Mouse (Mus musculus) CH12.LX (cell line): ENCODE data around the gene Gfy. TPM values are rescaled to one million over a fixed set of nuclear protein-coding genes. Genes with fewer than 3 reads are reported as not detected.

Source experiments
- DNase-seq: peaks from one replicate; pipeline ENCODE4 v3.0.0-alpha.2; 2013; ENCODE audit errors: extremely low read depth
- H3K27ac ChIP-seq: 2 replicates; pipeline ENCODE4 v1.5.1; 2012; ENCODE audit warnings: low read depth, mild to moderate bottlenecking, control low read depth, moderate library complexity; ENCODE audit not compliant: insufficient read depth
- H3K27me3 ChIP-seq: replicated peaks from 2 replicates; pipeline ENCODE3; 2012; ENCODE audit warnings: inconsistent platforms
- H3K36me3 ChIP-seq, 2 experiments: replicated peaks in 1 of 2; 2 replicates each; pipeline versions ENCODE3 to v1.6.1; 2012; ENCODE audit warnings: inconsistent platforms in 1 of 2, low read length in 1 of 2, mild to moderate bottlenecking in 1 of 2, mixed read lengths in 1 of 2, moderate library complexity in 1 of 2; ENCODE audit not compliant: control insufficient read depth in 1 of 2, insufficient read depth in 1 of 2
- H3K4me1 ChIP-seq, 2 experiments: 2 replicates each; pipeline ENCODE4 v1.6.1; 2012; ENCODE audit warnings: inconsistent platforms in 1 of 2, moderate library complexity in 1 of 2; ENCODE audit not compliant: insufficient read depth in 2 of 2, control insufficient read depth in 1 of 2
- H3K4me2 ChIP-seq: 2 replicates; pipeline ENCODE4 v1.6.1; 2012; ENCODE audit warnings: low read depth, mild to moderate bottlenecking, control low read depth; ENCODE audit not compliant: poor library complexity, insufficient read depth, severe bottlenecking
- H3K4me3 ChIP-seq, 3 experiments: fragments of 150-350 bp in 1 of 3; sonication (generic) in 1 of 3; replicated peaks in 1 of 3; 2 replicates each; pipeline versions ENCODE3 to v1.5.1; 2011 to 2012; ENCODE audit warnings: low read depth in 2 of 3, low read length in 2 of 3, mild to moderate bottlenecking in 2 of 3, moderate library complexity in 2 of 3, control low read depth in 1 of 3, improper control_type of control experiment in 1 of 3, inconsistent platforms in 1 of 3, mixed read lengths in 1 of 3; ENCODE audit not compliant: poor library complexity in 1 of 3
- H3K79me2 ChIP-seq: replicated peaks from 2 replicates; pipeline ENCODE4 v1.6.1; 2012; ENCODE audit warnings: mild to moderate bottlenecking, moderate library complexity; ENCODE audit not compliant: control insufficient read depth, poor library complexity, insufficient read depth, severe bottlenecking; ENCODE audit errors: extremely low read depth
- H3K9ac ChIP-seq: 2 replicates; pipeline ENCODE4 v1.6.1; 2012; ENCODE audit warnings: low read depth, mild to moderate bottlenecking, control low read depth, moderate library complexity; ENCODE audit not compliant: insufficient read depth
- H3K9me3 ChIP-seq: replicated peaks from 2 replicates; pipeline ENCODE3; 2012; ENCODE audit warnings: low read length, inconsistent platforms, mixed read lengths
- BHLHE40 ChIP-seq: IDR thresholded peaks from 2 replicates; pipeline ENCODE4 v1.6.1; 2011; ENCODE audit warnings: mild to moderate bottlenecking, low read depth, low read length, improper control_type of control experiment
- CHD1 ChIP-seq: IDR thresholded peaks from 2 replicates; pipeline ENCODE4 v1.6.1; 2012; ENCODE audit warnings: low read depth, low read length, improper control_type of control experiment, inconsistent platforms
- CHD2 ChIP-seq: IDR thresholded peaks from 2 replicates; pipeline ENCODE4 v1.6.1; 2011; ENCODE audit warnings: low read length, improper control_type of control experiment
- E2F4 ChIP-seq: IDR thresholded peaks from 2 replicates; pipeline ENCODE4 v1.6.1; 2011; ENCODE audit warnings: low read depth, low read length, improper control_type of control experiment; ENCODE audit not compliant: insufficient replicate concordance
- ELF1 ChIP-seq: IDR thresholded peaks from 2 replicates; pipeline ENCODE4 v1.6.1; 2014; ENCODE audit warnings: low read depth, mild to moderate bottlenecking, inconsistent platforms, low read length, improper control_type of control experiment
- ETS1 ChIP-seq: conservative IDR thresholded peaks from 2 replicates; pipeline ENCODE4 v1.6.1; 2012; ENCODE audit warnings: low read depth, mild to moderate bottlenecking, inconsistent platforms, low read length, improper control_type of control experiment, moderate library complexity
- GABPA ChIP-seq: IDR thresholded peaks from 2 replicates; pipeline ENCODE4 v1.6.1; 2012; ENCODE audit warnings: low read depth, low read length, improper control_type of control experiment, inconsistent platforms; ENCODE audit not compliant: insufficient replicate concordance
- KAT2A ChIP-seq: IDR thresholded peaks from 2 replicates; pipeline ENCODE4 v1.6.1; 2012; ENCODE audit warnings: low read length, improper control_type of control experiment, inconsistent platforms; ENCODE audit not compliant: insufficient replicate concordance
- RAD21 ChIP-seq: IDR thresholded peaks from 2 replicates; pipeline ENCODE4 v1.6.1; 2011; ENCODE audit warnings: low read depth, mild to moderate bottlenecking, low read length, improper control_type of control experiment, moderate library complexity
- SIN3A ChIP-seq: IDR thresholded peaks from 2 replicates; pipeline ENCODE4 v1.6.1; 2012; ENCODE audit warnings: low read length, improper control_type of control experiment, inconsistent platforms
- SMC3 ChIP-seq: IDR thresholded peaks from 2 replicates; pipeline ENCODE4 v1.6.1; 2011; ENCODE audit warnings: low read depth, low read length, improper control_type of control experiment
- ZC3H11A ChIP-seq: IDR thresholded peaks from 2 replicates; pipeline ENCODE4 v1.6.1; 2012; ENCODE audit warnings: low read depth, mild to moderate bottlenecking, inconsistent platforms, low read length, improper control_type of control experiment
- ZKSCAN1 ChIP-seq: IDR thresholded peaks from 2 replicates; pipeline ENCODE4 v1.6.1; 2012; ENCODE audit warnings: low read depth, inconsistent platforms, low read length, improper control_type of control experiment, borderline replicate concordance
- ZMIZ1 ChIP-seq: IDR thresholded peaks from 2 replicates; pipeline ENCODE4 v1.6.1; 2012; ENCODE audit warnings: low read depth, mild to moderate bottlenecking, inconsistent platforms, low read length, improper control_type of control experiment
- dilution Hi-C: fragments of 300-500 bp; cut with MboI; formaldehyde crosslinking; loops from 2 replicates; pipeline ENCODE4 v1.14.3; 2020; ENCODE audit warnings: low sequenced_read_pairs; ENCODE audit not compliant: extremely low pct_unique_long_range_greater_than_20kb, extremely low pct_ligation_motif_present
- in situ Hi-C: fragments of 300-500 bp; cut with MboI; formaldehyde crosslinking; loops from 3 replicates; pipeline ENCODE4 v1.14.3; 2019; ENCODE audit warnings: low sequenced_read_pairs, low pct_ligation_motif_present, low pct_unique_long_range_greater_than_20kb, mixed read lengths
- polyA plus RNA-seq: library from polyadenylated mRNA; unstranded; fragments of >175 nt; gene quantifications from 2 replicates; pipeline ENCODE4 v1.2.1, GENCODE M21; 2012; ENCODE audit warnings: low read depth; ENCODE audit not compliant: insufficient read length
- total RNA-seq, 2 experiments: library from RNA; depleted of rRNA; stranded (reverse); fragments of 300-350 nt in 1 of 2; fragments of >200 nt in 1 of 2; gene quantifications; 2 replicates each; pipeline ENCODE4 v1.2.3; 2012 to 2014

Gfy gene
- total and polyA plus RNA-seq, 3 experiments: not detected

DNA sequence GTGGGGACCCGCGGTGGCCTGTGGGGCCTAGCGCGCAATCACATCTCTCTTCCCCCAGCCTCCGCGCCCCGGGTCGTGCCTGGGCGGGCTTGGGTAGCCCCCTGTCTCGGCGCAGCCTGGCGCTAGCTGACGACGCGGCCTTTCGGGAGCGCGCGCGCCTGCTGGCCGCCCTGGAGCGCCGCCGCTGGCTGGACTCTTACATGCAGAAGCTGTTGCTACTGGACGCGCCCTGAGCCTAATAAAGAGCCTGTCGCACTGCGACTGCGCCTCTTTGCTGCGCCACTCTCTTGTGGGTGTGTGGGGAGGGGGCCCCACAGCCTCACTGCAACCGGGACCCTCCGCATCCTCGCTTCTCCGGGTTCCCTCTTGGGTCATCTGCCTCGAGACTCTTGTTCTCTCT is 2.2 kb upstream of the Gfy start:
- Histone ChIP-seq H3K4me2 (no peak overlapping the region), H3K9me3 (peaks cover 2% of the 10 kb centered on the region), H3K4me1 (peaks cover 0 to 10% of the 10 kb centered on the region in 2 experiments; a peak in 2 of 4 replicates), H3K79me2 (no peaks in the 10 kb centered on the region), H3K36me3 (no peaks in the 10 kb centered on the region), H3K27me3 (peaks cover 96% of the 10 kb centered on the region), H3K9ac (no peak overlapping the region), H3K4me3 (no peak overlapping the region), H3K27ac (no peak overlapping the region)
- dilution Hi-C loops: no loop called here
- DNase-seq: no peak
- TF ChIP-seq ETS1 (no peak), KAT2A (no peak)
- in situ Hi-C loops: no loop called here

GRCm38 (mm10) chr7:45180896-45181477 is 1.6 kb upstream of the Gfy start, which contains the start of gene Pth2:
Pth2 (plus strand) TSS chr7:45180995.
- peaks cover 2% of the 10 kb centered on the region for H3K9me3 ChIP-seq
- H3K27ac ChIP-seq: no peak within 1 kb of the TSS
- no peak within 1 kb of the TSS for H3K9ac ChIP-seq
- H3K36me3 ChIP-seq: no peaks in the 10 kb centered on the region
- H3K27me3 ChIP-seq: peaks cover 95% of the 10 kb centered on the region
- in situ Hi-C loops (no loop called here), dilution Hi-C loops (no loop called here)
- no peak within 1 kb of the TSS for H3K4me3 ChIP-seq
- TF ChIP-seq SMC3 (no peak), ZKSCAN1 (no peak)
- TF ChIP-seq, all 38 proteins: peak for 0
- H3K79me2 ChIP-seq: no peaks in the 10 kb centered on the region
- 0 out of 2 replicates have a peak within 1 kb of the TSS, but pooled peaks have one; percentile 56 for H3K4me2 ChIP-seq
- DNase-seq: no peak
- peaks cover 0 to 9% of the 10 kb centered on the region in 2 experiments; a peak in 2 of 4 replicates for H3K4me1 ChIP-seq

- Histone ChIP-seq H3K27ac (no peak overlapping the region), H3K4me2 (no peak overlapping the region), H3K4me1 (peaks cover 7 to 18% of the 10 kb centered on the region in 2 experiments), H3K79me2 (no peaks in the 10 kb centered on the region), H3K27me3 (peaks cover 88% of the 10 kb centered on the region), H3K9me3 (peaks cover 2% of the 10 kb centered on the region), H3K9ac (no peak overlapping the region), H3K4me3 (no peak overlapping the region), H3K36me3 (no peaks in the 10 kb centered on the region)
- TF ChIP-seq ZMIZ1 (no peak), ELF1 (no peak), BHLHE40 (no peak), SMC3 (no peak), GABPA (no peak), ZC3H11A (no peak), SIN3A (no peak), CHD1 (no peak), E2F4 (no peak), CHD2 (no peak), RAD21 (no peak)
- in situ Hi-C loops (no loop called here), dilution Hi-C loops (no loop called here)
- no peak for DNase-seq
Measured at GRCm38 (mm10) chr7:45178550-45178949, 819 bp downstream of the Gfy start.
